Mouse (Mus musculus): ENCODE measurements around the gene Rcvrn. TPM values are rescaled to one million over a fixed set of nuclear protein-coding genes. Genes with fewer than 3 reads are reported as not detected.

Rcvrn gene
- polyA plus RNA-seq, 1 experiment from 2014 or later, result not detected

GRCm38 (mm10) chr11:67675562-67676540 lies 19.3 kb upstream of the Rcvrn start:
- Histone ChIP-seq H3K9me3 (replicated peaks) (no peaks in the 10 kb centered on the region), H3K9ac (replicated peaks) (no peak overlapping the region), H3K27ac (replicated peaks) (no peak overlapping the region), H3K27me3 (replicated peaks) (no peaks in the 10 kb centered on the region), H3K36me3 (no peaks in the 10 kb centered on the region), H3K4me1 (no peaks in the 10 kb centered on the region), H3K4me2 (no peak overlapping the region), H3K4me3 (replicated peaks) (no peak overlapping the region)
- ATAC-seq (ENCODE audit: low FRiP score), result peak; percentile 79; the same call in 1 of the 2 replicates
- 68% methylated on average over 12 of the region's 12 CpGs for WGBS

- 71% methylated on average over 5 of the region's 5 CpGs for WGBS
These were observed 15.8 kb upstream of the Rcvrn start for GRCm38 (mm10) chr11:67679300-67679699.

GRCm38 (mm10) chr11:67679930-67680329 lies 15.2 kb upstream of the Rcvrn start:
- 92% methylated on average over 2 of the region's 2 CpGs for WGBS
- no peak for ATAC-seq (ENCODE audit: low FRiP score)

More at GRCm38 (mm10) chr11:67679300-67679699, 15.8 kb upstream of the Rcvrn start:
- Histone ChIP-seq H3K9ac (replicated peaks) (no peak overlapping the region), H3K9me3 (replicated peaks) (no peaks in the 10 kb centered on the region), H3K4me2 (no peak overlapping the region), H3K4me1 (no peaks in the 10 kb centered on the region), H3K4me3 (replicated peaks) (no peak overlapping the region), H3K36me3 (no peaks in the 10 kb centered on the region), H3K27me3 (replicated peaks) (no peaks in the 10 kb centered on the region), H3K27ac (replicated peaks) (no peak overlapping the region)
- ATAC-seq (ENCODE audit: low FRiP score), result no peak

GRCm38 (mm10) chr11:67681871-67682270 lies 13.3 kb upstream of the Rcvrn start:
- no peak overlapping the region for H3K27ac ChIP-seq (replicated peaks)
- 0 out of 2 replicates have a peak, but pooled peaks cover 5% of the 10 kb centered on the region for H3K36me3 ChIP-seq
- no peaks in the 10 kb centered on the region for H3K9me3 ChIP-seq (replicated peaks)
- ATAC-seq (ENCODE audit: low FRiP score), result no peak
- no peak overlapping the region for H3K9ac ChIP-seq (replicated peaks)
- H3K4me3 ChIP-seq (replicated peaks), result no peak overlapping the region
- no peaks in the 10 kb centered on the region for H3K27me3 ChIP-seq (replicated peaks)
- no peak overlapping the region for H3K4me2 ChIP-seq
- 88% methylated on average over 3 of the region's 3 CpGs for WGBS
- H3K4me1 ChIP-seq, result peaks cover 3% of the 10 kb centered on the region; the same call in 1 of the 2 replicates

More at GRCm38 (mm10) chr11:67679930-67680329, 15.2 kb upstream of the Rcvrn start:
- Histone ChIP-seq H3K9ac (replicated peaks) (no peak overlapping the region), H3K4me2 (no peak overlapping the region), H3K9me3 (replicated peaks) (no peaks in the 10 kb centered on the region), H3K4me1 (no peaks in the 10 kb centered on the region), H3K4me3 (replicated peaks) (no peak overlapping the region), H3K27me3 (replicated peaks) (no peaks in the 10 kb centered on the region), H3K27ac (replicated peaks) (no peak overlapping the region), H3K36me3 (0 out of 2 replicates have a peak, but pooled peaks cover 4% of the 10 kb centered on the region)

GRCm38 (mm10) chr11:67686109-67686508 lies 9.0 kb upstream of the Rcvrn start:
- no peak for ATAC-seq (ENCODE audit: low FRiP score)
- no peak overlapping the region for H3K4me3 ChIP-seq (replicated peaks)
- H3K27me3 ChIP-seq (replicated peaks), result no peaks in the 10 kb centered on the region
- H3K4me1 ChIP-seq, result peaks cover 3% of the 10 kb centered on the region; the same call in 1 of the 2 replicates
- 0 out of 2 replicates have a peak, but pooled peaks cover 5% of the 10 kb centered on the region for H3K36me3 ChIP-seq
- H3K9me3 ChIP-seq (replicated peaks), result no peaks in the 10 kb centered on the region
- H3K9ac ChIP-seq (replicated peaks), result no peak overlapping the region
- 57% methylated on average over 2 of the region's 2 CpGs for WGBS
- H3K4me2 ChIP-seq, result no peak overlapping the region
- H3K27ac ChIP-seq (replicated peaks), result no peak overlapping the region

GRCm38 (mm10) chr11:67712976-67713375 lies 17.9 kb downstream of the Rcvrn start:
- WGBS, result 87% methylated on average over 4 of the region's 4 CpGs
- ATAC-seq (ENCODE audit: low FRiP score), result no peak

GRCm38 (mm10) chr11:67715382-67715781 lies 20.3 kb downstream of the Rcvrn start:
- 92% methylated on average over 4 of the region's 4 CpGs for WGBS
- Histone ChIP-seq H3K4me1 (no peaks in the 10 kb centered on the region), H3K27me3 (replicated peaks) (no peaks in the 10 kb centered on the region), H3K9ac (replicated peaks) (no peak overlapping the region), H3K4me2 (no peak overlapping the region), H3K4me3 (replicated peaks) (no peak overlapping the region), H3K27ac (replicated peaks) (no peak overlapping the region), H3K9me3 (replicated peaks) (no peaks in the 10 kb centered on the region), H3K36me3 (no peaks in the 10 kb centered on the region)
- ATAC-seq (ENCODE audit: low FRiP score), result no peak

More at GRCm38 (mm10) chr11:67712976-67713375, 17.9 kb downstream of the Rcvrn start:
- Histone ChIP-seq H3K9me3 (replicated peaks) (no peaks in the 10 kb centered on the region), H3K36me3 (no peaks in the 10 kb centered on the region), H3K4me3 (replicated peaks) (no peak overlapping the region), H3K4me1 (no peaks in the 10 kb centered on the region), H3K27ac (replicated peaks) (no peak overlapping the region), H3K27me3 (replicated peaks) (no peaks in the 10 kb centered on the region), H3K9ac (replicated peaks) (no peak overlapping the region), H3K4me2 (no peak overlapping the region)

- Histone ChIP-seq H3K27me3 (replicated peaks) (no peaks in the 10 kb centered on the region), H3K36me3 (no peaks in the 10 kb centered on the region), H3K4me2 (no peak overlapping the region), H3K4me1 (no peaks in the 10 kb centered on the region), H3K9ac (replicated peaks) (no peak overlapping the region), H3K27ac (replicated peaks) (no peak overlapping the region), H3K4me3 (replicated peaks) (no peak overlapping the region), H3K9me3 (replicated peaks) (no peaks in the 10 kb centered on the region)
- no peak for ATAC-seq (ENCODE audit: low FRiP score)
- 92% methylated on average over 5 of the region's 5 CpGs for WGBS
These were observed 26.4 kb downstream of the Rcvrn start for GRCm38 (mm10) chr11:67721485-67721884.

- no peaks in the 10 kb centered on the region for H3K9me3 ChIP-seq (replicated peaks)
- H3K27me3 ChIP-seq (replicated peaks), result no peaks in the 10 kb centered on the region
- H3K4me3 ChIP-seq (replicated peaks), result no peak overlapping the region
- no peak overlapping the region for H3K4me2 ChIP-seq
- 54% methylated on average over 7 of the region's 7 CpGs for WGBS
- H3K27ac ChIP-seq (replicated peaks), result no peak overlapping the region
- H3K4me1 ChIP-seq, result no peaks in the 10 kb centered on the region
- ATAC-seq (ENCODE audit: low FRiP score), result no peak
- no peaks in the 10 kb centered on the region for H3K36me3 ChIP-seq
- no peak overlapping the region for H3K9ac ChIP-seq (replicated peaks)
These were observed 27.5 kb downstream of the Rcvrn start for GRCm38 (mm10) chr11:67722399-67723156.

- Histone ChIP-seq H3K36me3 (no peaks in the 10 kb centered on the region), H3K4me3 (replicated peaks) (no peak overlapping the region), H3K27me3 (replicated peaks) (no peaks in the 10 kb centered on the region), H3K27ac (replicated peaks) (no peak overlapping the region), H3K4me1 (no peaks in the 10 kb centered on the region), H3K9me3 (replicated peaks) (no peaks in the 10 kb centered on the region), H3K4me2 (no peak overlapping the region), H3K9ac (replicated peaks) (no peak overlapping the region)
- WGBS, result 73% methylated on average over 8 of the region's 8 CpGs
- no peak for ATAC-seq (ENCODE audit: low FRiP score)
These were observed 28.3 kb downstream of the Rcvrn start for GRCm38 (mm10) chr11:67723231-67724013.

- Histone ChIP-seq H3K4me1 (no peaks in the 10 kb centered on the region), H3K36me3 (no peaks in the 10 kb centered on the region), H3K4me2 (no peak overlapping the region), H3K9me3 (replicated peaks) (no peaks in the 10 kb centered on the region), H3K27ac (replicated peaks) (no peak overlapping the region), H3K4me3 (replicated peaks) (no peak overlapping the region), H3K27me3 (replicated peaks) (no peaks in the 10 kb centered on the region), H3K9ac (replicated peaks) (no peak overlapping the region)
- WGBS, result 88% methylated on average over 6 of the region's 6 CpGs
- no peak for ATAC-seq (ENCODE audit: low FRiP score)
These were observed 32.0 kb downstream of the Rcvrn start for GRCm38 (mm10) chr11:67727095-67727494.
